Comparison of ENCODE assay signal across 25 mouse cellular contexts in genomic region chr17:51142095-51142494, GRCm38 (mm10).
"Had no signal": no experiment of that assay in that cellular context is flagged by ENCODE, and none has a peak within 500 bp of the region (broad histone marks: within the 10 kb centered on the region; RNA-seq: fewer than 3 reads in every experiment).

No protein-coding gene starts in this region.

- DNase-seq: forebrain, postnatal 0 days; gastrocnemius, postnatal 14 days; gastrocnemius, postnatal 36 days; heart, adult 11 months; heart, adult 2 months; heart, postnatal 14 days; heart, postnatal 36 days; kidney, adult 11 months; kidney, adult 2 months; kidney, adult 9 months; kidney, postnatal 14 days; kidney, postnatal 36 days; layer of hippocampus, adult 9-11 months; layer of hippocampus, postnatal 36 days; left cerebral cortex, postnatal 4 days had no signal

- H3K9ac ChIP-seq: forebrain, postnatal 0 days; heart, embryonic 13.5 days; heart, embryonic 15.5 days; hindbrain, embryonic 13.5 days; hindbrain, embryonic 15.5 days; kidney, embryonic 15.5 days; limb, embryonic 13.5 days had no signal

- H3K27me3 ChIP-seq: heart, embryonic 13.5 days; heart, embryonic 15.5 days; hindbrain, embryonic 13.5 days; hindbrain, embryonic 15.5 days; kidney, embryonic 15.5 days; limb, embryonic 13.5 days had no signal

- H3K9me3 ChIP-seq: heart, embryonic 15.5 days; hindbrain, embryonic 13.5 days; hindbrain, embryonic 15.5 days; kidney, embryonic 15.5 days; limb, embryonic 13.5 days had no signal

- H3K27ac ChIP-seq: heart, adult 2 months; heart, embryonic 13.5 days; heart, embryonic 15.5 days; hindbrain, embryonic 13.5 days; hindbrain, embryonic 15.5 days; hindbrain, postnatal 0 days; kidney, embryonic 15.5 days; kidney, postnatal 0 days; limb, embryonic 13.5 days had no signal

- H3K4me1 ChIP-seq: heart, embryonic 13.5 days; heart, embryonic 15.5 days; hindbrain, embryonic 13.5 days; hindbrain, embryonic 15.5 days; kidney, embryonic 15.5 days; limb, embryonic 13.5 days had no signal

- H3K36me3 ChIP-seq: hindbrain, embryonic 13.5 days; hindbrain, embryonic 15.5 days; kidney, embryonic 15.5 days; limb, embryonic 13.5 days had no signal

- H3K4me3 ChIP-seq: heart, adult 2 months; heart, embryonic 13.5 days; heart, embryonic 15.5 days; hindbrain, embryonic 13.5 days; hindbrain, embryonic 15.5 days; kidney, embryonic 15.5 days; limb, embryonic 13.5 days had no signal

- H3K4me2 ChIP-seq: heart, embryonic 11.5 days; heart, embryonic 13.5 days; heart, embryonic 15.5 days; hindbrain, embryonic 13.5 days; hindbrain, embryonic 15.5 days; kidney, embryonic 15.5 days; limb, embryonic 13.5 days had no signal

- ATAC-seq: forebrain, postnatal 0 days; hindbrain, postnatal 0 days; intestine, embryonic 16.5 days had no signal
